Comparison of ENCODE assay signal across 15 mouse cellular contexts in the genomic region with DNA sequence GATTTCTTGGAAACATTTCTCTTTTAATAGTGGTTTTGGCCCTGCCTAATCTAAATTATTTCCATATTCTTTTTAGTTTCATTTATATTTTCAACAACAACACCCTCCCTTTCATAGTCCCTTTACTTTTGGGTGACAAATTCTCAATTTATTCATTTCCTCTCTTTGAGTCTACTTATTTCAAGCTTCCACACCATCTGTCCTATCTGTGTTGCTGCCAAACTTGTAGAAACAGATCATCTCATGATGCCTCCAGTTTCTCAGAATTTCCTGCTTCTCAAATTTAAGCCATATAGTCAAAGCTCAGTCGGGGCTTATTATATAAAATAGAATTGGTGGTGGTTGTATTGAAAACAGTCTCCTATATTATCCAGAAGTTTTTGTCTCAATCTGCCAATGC.
DNase-seq lines count a peak whose midpoint lies in the region; ATAC-seq and TF ChIP-seq lines count a peak whose summit lies in the region.
"Had no signal": no experiment of that assay in that cellular context is flagged by ENCODE, and none has a peak within 500 bp of the region (broad histone marks: within the 10 kb centered on the region; RNA-seq: fewer than 3 reads in every experiment).

No protein-coding gene starts in this region.

- no peak overlapping the region for H3K9ac ChIP-seq in forebrain, embryonic 13.5 days
- H3K9ac ChIP-seq in hindbrain, embryonic 13.5 days, result no peak overlapping the region
- H3K9ac ChIP-seq: liver, embryonic 12.5 days had no signal

- H3K4me2 ChIP-seq in forebrain, embryonic 13.5 days, result no peak overlapping the region
- no peak overlapping the region for H3K4me2 ChIP-seq in hindbrain, embryonic 13.5 days
- H3K4me2 ChIP-seq: liver, embryonic 12.5 days; midbrain, embryonic 11.5 days had no signal

- ATAC-seq in forebrain, embryonic 13.5 days, result peak; percentile 27; the same call in 1 of the 2 replicates
- no peak for ATAC-seq in hindbrain, embryonic 13.5 days (ENCODE audit: low FRiP score)
- ATAC-seq: hindbrain, embryonic 16.5 days; liver, embryonic 12.5 days; lung, postnatal 0 days had no signal

- no peak for DNase-seq in forebrain, embryonic 10.5 days (ENCODE audit: extremely low spot score, low spot score)
- peak; percentile 55 to 82 for DNase-seq in right cerebral cortex, postnatal 10 days (ENCODE audit: low spot score in 2 of 2)
- no peak for DNase-seq in right cerebral cortex, postnatal 14 days
- DNase-seq in layer of hippocampus, adult 2 months (ENCODE audit: low spot score in 2 of 2), result peak; percentile 37 to 58
- DNase-seq in telencephalon, adult 2 months (ENCODE audit: low read depth, low spot score), result peak; percentile 90
- DNase-seq in Muller cell, postnatal 12 days (ENCODE audit: inconsistent ontology term), result no peak
- DNase-seq: adrenal gland, postnatal 36 days; kidney, adult 9 months; thymus, postnatal 36 days had no signal

- 83% methylated on average over 1 of the region's 1 CpGs for WGBS in forebrain, embryonic 13.5 days
- WGBS in forebrain, embryonic 10.5 days, result 86% methylated on average over 1 of the region's 1 CpGs
- WGBS in hindbrain, embryonic 13.5 days, result 87% methylated on average over 1 of the region's 1 CpGs

- no peaks in the 10 kb centered on the region for H3K27me3 ChIP-seq in forebrain, embryonic 13.5 days
- no peaks in the 10 kb centered on the region for H3K27me3 ChIP-seq in forebrain, embryonic 10.5 days (ENCODE audit: poor library complexity, severe bottlenecking)
- no peaks in the 10 kb centered on the region for H3K27me3 ChIP-seq in hindbrain, embryonic 13.5 days
- H3K27me3 ChIP-seq: liver, embryonic 12.5 days had no signal

- H3K4me1 ChIP-seq in forebrain, embryonic 13.5 days, result no peaks in the 10 kb centered on the region
- H3K4me1 ChIP-seq in forebrain, embryonic 10.5 days, result no peaks in the 10 kb centered on the region
- no peaks in the 10 kb centered on the region for H3K4me1 ChIP-seq in hindbrain, embryonic 13.5 days (replicated peaks)
- H3K4me1 ChIP-seq: liver, embryonic 12.5 days had no signal

- no peaks in the 10 kb centered on the region for H3K36me3 ChIP-seq in forebrain, embryonic 13.5 days (ENCODE audit: poor library complexity, severe bottlenecking)
- no peaks in the 10 kb centered on the region for H3K36me3 ChIP-seq in forebrain, embryonic 10.5 days (replicated peaks)
- no peaks in the 10 kb centered on the region for H3K36me3 ChIP-seq in hindbrain, embryonic 13.5 days
- H3K36me3 ChIP-seq: liver, embryonic 12.5 days had no signal

- no peak overlapping the region for H3K4me3 ChIP-seq in forebrain, embryonic 13.5 days
- H3K4me3 ChIP-seq in forebrain, embryonic 10.5 days, result no peak overlapping the region
- H3K4me3 ChIP-seq in layer of hippocampus, adult 2 months, result no peak overlapping the region
- H3K4me3 ChIP-seq in hindbrain, embryonic 13.5 days, result no peak overlapping the region
- H3K4me3 ChIP-seq: liver, embryonic 12.5 days had no signal

- H3K9me3 ChIP-seq in forebrain, embryonic 13.5 days (replicated peaks), result no peaks in the 10 kb centered on the region
- no peaks in the 10 kb centered on the region for H3K9me3 ChIP-seq in forebrain, embryonic 10.5 days
- no peaks in the 10 kb centered on the region for H3K9me3 ChIP-seq in hindbrain, embryonic 13.5 days
- H3K9me3 ChIP-seq: liver, embryonic 12.5 days had no signal

- TF ChIP-seq CTCF in layer of hippocampus, adult 2 months (conservative IDR thresholded peaks at IDR 0.05), result no peak

- no peak overlapping the region for H3K27ac ChIP-seq in forebrain, embryonic 13.5 days
- no peak overlapping the region for H3K27ac ChIP-seq in forebrain, embryonic 10.5 days
- H3K27ac ChIP-seq in layer of hippocampus, adult 2 months, result no peak overlapping the region
- H3K27ac ChIP-seq in hindbrain, embryonic 13.5 days, result no peak overlapping the region
- H3K27ac ChIP-seq: liver, embryonic 12.5 days had no signal

Comparison
In these comparisons a context has a peak if more than half of its experiments do, and no peak if none do; other contexts are left out.
1. DNase-seq: peak in right cerebral cortex, postnatal 10 days (2 of 2), layer of hippocampus, adult 2 months (2 of 2) and telencephalon, adult 2 months (single experiment); none in forebrain, embryonic 10.5 days (single experiment), right cerebral cortex, postnatal 14 days (single experiment) and Muller cell, postnatal 12 days (single experiment).